Mouse (Mus musculus): ENCODE data around the gene Dkk2.

DNA sequence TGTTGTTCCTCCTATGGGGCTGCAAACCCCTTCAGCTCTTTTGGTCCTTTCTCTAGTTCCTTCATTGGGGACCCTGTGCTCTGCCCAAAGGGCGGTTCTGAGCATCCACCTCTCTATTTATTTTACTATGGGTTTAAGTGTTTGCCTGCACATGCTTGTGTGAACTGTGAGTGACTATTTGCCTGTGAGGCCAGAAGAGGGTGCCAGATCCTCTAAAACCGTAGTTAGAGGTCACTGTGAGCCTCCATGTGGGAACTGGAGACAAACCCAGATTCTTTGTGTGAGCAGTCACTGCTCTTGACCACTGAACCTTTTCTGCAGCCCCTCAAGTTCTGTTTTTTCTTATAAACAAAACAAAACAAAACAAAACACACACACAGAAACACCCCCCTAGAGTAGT, 14.1 kb upstream of the Dkk2 start:
- no peak for TF ChIP-seq POLR2AphosphoS2 (IDR thresholded peaks at IDR 0.05; ENCODE audit: insufficient read length, low read depth)
- TF ChIP-seq E2F4 (IDR thresholded peaks at IDR 0.05; ENCODE audit: insufficient read depth): no peak
- TF ChIP-seq CEBPB (IDR thresholded peaks at IDR 0.05; ENCODE audit: insufficient read depth, poor library complexity, severe bottlenecking): no peak
- no peak for TF ChIP-seq POLR2A (IDR thresholded peaks at IDR 0.05; ENCODE audit: insufficient read length, low read depth)
- TF ChIP-seq TCF3 (IDR thresholded peaks at IDR 0.05; ENCODE audit: insufficient read length, low read depth): no peak
- TF ChIP-seq USF1 (IDR thresholded peaks at IDR 0.05; ENCODE audit: low read depth): no peak
